Mouse (Mus musculus): ENCODE data around the gene Arhgap23. TPM values are rescaled to one million over a fixed set of nuclear protein-coding genes. Genes with fewer than 3 reads are reported as not detected.

Arhgap23 gene
- 36.3 and 40.0 TPM in 2 replicates for total RNA-seq (2023)

GRCm38 (mm10) chr11:97415330-97415711, at the start of gene Arhgap23:
TSS of gene Arhgap23 (plus strand) at chr11:97415533.

GRCm38 (mm10) chr11:97499865-97500719, 84.8 kb downstream of the Arhgap23 start, which contains the start of gene 4933428G20Rik:
TSS of gene 4933428G20Rik (minus strand) at chr11:97500340.

Other genes starting within 250 kb of the Arhgap23 start
- 70.1 and 104 TPM in 2 replicates for gene Kpnb1, start 227.7 kb upstream of the Arhgap23 start, total RNA-seq (2023)
- gene Npepps, start 134.9 kb upstream of the Arhgap23 start, total RNA-seq (2023), result 175 and 265 TPM in 2 replicates
- gene Mrpl45, start 99.8 kb upstream of the Arhgap23 start, total RNA-seq (2023), result 9.8 and 12.8 TPM in 2 replicates
- not detected in 2 replicates for gene Gpr179, start 63.5 kb upstream of the Arhgap23 start, total RNA-seq (2023)
- 5.8 and 12.0 TPM in 2 replicates for gene Socs7, start 53.0 kb upstream of the Arhgap23 start, total RNA-seq (2023)
- not detected in 2 replicates for gene 4933428G20Rik, start 84.8 kb downstream of the Arhgap23 start, total RNA-seq (2023)
- not detected in 2 replicates for gene Srcin1, start 160.7 kb downstream of the Arhgap23 start, total RNA-seq (2023)
- 0.43 and 1.6 TPM in 2 replicates for gene Epop, start 214.2 kb downstream of the Arhgap23 start, total RNA-seq (2023)
- gene Mllt6, start 247.9 kb downstream of the Arhgap23 start, total RNA-seq (2023), result 6.6 and 9.1 TPM in 2 replicates

Measured in neutrophil, adult 65 days (primary cell).